In genomic region chr16:33516807-33517565, GRCm38 (mm10) we compare ENCODE assay signal across 8 mouse cellular contexts. TPM values are rescaled to one million over a fixed set of nuclear protein-coding genes. Genes with fewer than 3 reads are reported as not detected.
DNase-seq lines count a peak whose midpoint lies in the region; ATAC-seq lines count a peak whose summit lies in the region.
"Had no signal": no experiment of that assay in that cellular context is flagged by ENCODE, and none has a peak within 500 bp of the region (broad histone marks: within the 10 kb centered on the region; RNA-seq: fewer than 3 reads in every experiment).

Slc12a8 (plus strand) TSS chr16:33517328.

- peaks cover 23% of the 10 kb centered on the region for H3K4me1 ChIP-seq in intestine, embryonic 16.5 days (ENCODE audit: control insufficient read depth, insufficient read depth, low read length)
- H3K4me1 ChIP-seq in limb, embryonic 11.5 days (ENCODE audit: control insufficient read depth, insufficient read depth, low read length), result peaks cover 5% of the 10 kb centered on the region
- H3K4me1 ChIP-seq in neural tube, embryonic 13.5 days (replicated peaks), result peaks cover 13% of the 10 kb centered on the region

- H3K36me3 ChIP-seq in intestine, embryonic 16.5 days (ENCODE audit: control insufficient read depth, insufficient read depth, low read length), result no peaks in the 10 kb centered on the region
- no peaks in the 10 kb centered on the region for H3K36me3 ChIP-seq in limb, embryonic 11.5 days (ENCODE audit: control insufficient read depth, insufficient read depth, low read length)
- no peaks in the 10 kb centered on the region for H3K36me3 ChIP-seq in neural tube, embryonic 13.5 days

- peak within 1 kb of the TSS; percentile 58 for H3K9ac ChIP-seq in intestine, embryonic 16.5 days (ENCODE audit: low read depth, low read length)
- H3K9ac ChIP-seq in limb, embryonic 11.5 days (ENCODE audit: low read length), result peak within 1 kb of the TSS; percentile 43
- peak within 1 kb of the TSS; percentile 65 for H3K9ac ChIP-seq in neural tube, embryonic 13.5 days

- peak; percentile 73 for ATAC-seq in intestine, embryonic 16.5 days
- ATAC-seq in limb, embryonic 11.5 days (ENCODE audit: insufficient number of reproducible peaks, low FRiP score, low TSS enrichment, low read depth), result 0 out of 2 replicates have a peak, but pooled peaks have one; percentile 54
- peak; percentile 29; the same call in 1 of the 2 replicates for ATAC-seq in neural tube, embryonic 13.5 days (ENCODE audit: low read depth)
- no peak for ATAC-seq in megakaryocyte, adult 5-6 weeks (ENCODE audit: poor library complexity, severe bottlenecking)

- 7% methylated on average over 24 of the region's 27 CpGs for WGBS in intestine, embryonic 16.5 days
- WGBS in limb, embryonic 11.5 days, result 6% methylated on average over 27 of the region's 27 CpGs
- WGBS in neural tube, embryonic 13.5 days, result 4% methylated on average over 25 of the region's 27 CpGs

- no peaks in the 10 kb centered on the region for H3K27me3 ChIP-seq in intestine, embryonic 16.5 days (replicated peaks; ENCODE audit: control insufficient read depth, insufficient read depth, low read length)
- H3K27me3 ChIP-seq in limb, embryonic 11.5 days (ENCODE audit: control insufficient read depth, insufficient read depth, low read length), result no peaks in the 10 kb centered on the region
- H3K27me3 ChIP-seq in neural tube, embryonic 13.5 days, result no peaks in the 10 kb centered on the region

- H3K4me3 ChIP-seq in intestine, embryonic 16.5 days (ENCODE audit: low read length), result peak within 1 kb of the TSS; percentile 39
- H3K4me3 ChIP-seq in limb, embryonic 11.5 days (ENCODE audit: low read depth, low read length), result peak within 1 kb of the TSS; percentile 18; the same call in 1 of the 2 replicates
- peak within 1 kb of the TSS; percentile 36 for H3K4me3 ChIP-seq in neural tube, embryonic 13.5 days

- H3K4me2 ChIP-seq in intestine, embryonic 16.5 days (ENCODE audit: low read depth, low read length), result peak within 1 kb of the TSS; percentile 80
- H3K4me2 ChIP-seq in limb, embryonic 11.5 days (ENCODE audit: low read depth, severe bottlenecking), result peak within 1 kb of the TSS; percentile 52
- peak within 1 kb of the TSS; percentile 71 for H3K4me2 ChIP-seq in neural tube, embryonic 13.5 days

- H3K27ac ChIP-seq in intestine, embryonic 16.5 days (ENCODE audit: low read length), result 0 out of 2 replicates have a peak within 1 kb of the TSS, but pooled peaks have one; percentile 6
- no peak within 1 kb of the TSS for H3K27ac ChIP-seq in limb, embryonic 11.5 days (replicated peaks; ENCODE audit: low read depth, low read length)
- no peak within 1 kb of the TSS for H3K27ac ChIP-seq in neural tube, embryonic 13.5 days (replicated peaks)

- no peaks in the 10 kb centered on the region for H3K9me3 ChIP-seq in intestine, embryonic 16.5 days (ENCODE audit: control insufficient read depth, low read length)
- no peaks in the 10 kb centered on the region for H3K9me3 ChIP-seq in limb, embryonic 11.5 days (ENCODE audit: control insufficient read depth, low read length)
- H3K9me3 ChIP-seq in neural tube, embryonic 13.5 days, result no peaks in the 10 kb centered on the region

- peak; percentile 82 for DNase-seq in R1 (ENCODE audit: low read depth, low spot score)
- DNase-seq in cerebellum, adult 8-10 months, result peak; percentile 22
- DNase-seq in frontal cortex, postnatal 10 days (ENCODE audit: low spot score in 2 of 2), result peak; percentile 32 to 42
- peak; percentile 62 for DNase-seq in limb, embryonic 11.5 days (ENCODE audit: low spot score)

RNA-seq across cellular contexts. Expression of gene Slc12a8, which starts in this region (rescaled TPM):
- 10.3 and 10.5 TPM in 2 replicates for polyA plus RNA-seq in intestine, embryonic 16.5 days (2015; fragmentation: Nextera tagmentation; extraction: Ambion mirVana)
- 0.43 and 0.49 TPM in 2 replicates for polyA plus RNA-seq in limb, embryonic 11.5 days (2014; fragmentation: Nextera tagmentation; extraction: Ambion mirVana)
- 0.23 and 0.53 TPM in 2 replicates for polyA plus RNA-seq in neural tube, embryonic 13.5 days (2015; fragmentation: Nextera tagmentation; extraction: Ambion mirVana)
- total RNA-seq in megakaryocyte, adult 5-6 weeks (2015), result not detected in 2 replicates
- total RNA-seq in megakaryocyte, adult 5-6 weeks (2017), result not detected in 2 replicates
- total RNA-seq: common myeloid progenitor, adult 5-6 weeks had no signal

Comparison
In these comparisons a context has a peak if more than half of its experiments do, and no peak if none do; other contexts are left out.
1. Peak in DNase-seq, ATAC-seq, H3K4me3 ChIP-seq, H3K9ac ChIP-seq and H3K4me2 ChIP-seq in limb, embryonic 11.5 days; RNA of the gene not detected or under 1 TPM.
2. Peak in ATAC-seq, H3K4me3 ChIP-seq, H3K9ac ChIP-seq and H3K4me2 ChIP-seq in neural tube, embryonic 13.5 days; RNA of the gene not detected or under 1 TPM.
3. DNase-seq: peak in every context shown above with its lines; median percentile 82 in R1; 62 in limb, embryonic 11.5 days; 37 in frontal cortex, postnatal 10 days; 22 in cerebellum, adult 8-10 months.